Mouse (Mus musculus) kidney, embryonic 16.5 days (tissue): ENCODE results near the gene Ppp1r9a. TPM values are rescaled to one million over a fixed set of nuclear protein-coding genes. Genes with fewer than 3 reads are reported as not detected.

Experiments used
- ATAC-seq: fragments of 200-750 bp; cut with Nextera tagmentation; 2 replicates; pipeline ENCODE4 v1.8.0; 2017; ENCODE audit warnings: moderate TSS enrichment; ENCODE audit not compliant: low FRiP score, low TSS enrichment
- H3K27ac ChIP-seq: fragments of 300-500 bp; sonication (generic); 2 replicates; pipeline ENCODE4 v1.5.1; 2014; ENCODE audit warnings: low read length
- H3K27me3 ChIP-seq: fragments of 300-500 bp; sonication (generic); 2 replicates; pipeline ENCODE4 v1.6.1; 2014; ENCODE audit warnings: low read length, control low read depth, mixed read lengths; ENCODE audit not compliant: insufficient read depth
- H3K36me3 ChIP-seq: fragments of 300-500 bp; sonication (generic); 2 replicates; pipeline ENCODE4 v1.6.1; 2014; ENCODE audit warnings: low read length, control low read depth, mixed read lengths; ENCODE audit not compliant: insufficient read depth
- H3K4me1 ChIP-seq: fragments of 300-500 bp; sonication (generic); 2 replicates; pipeline ENCODE4 v1.6.1; 2014; ENCODE audit warnings: low read length, control low read depth, mixed read lengths; ENCODE audit not compliant: insufficient read depth
- H3K4me2 ChIP-seq: fragments of 300-500 bp; sonication (generic); replicated peaks from 2 replicates; pipeline ENCODE4 v1.6.1; 2014; ENCODE audit warnings: low read depth, low read length
- H3K4me3 ChIP-seq: fragments of 300-500 bp; sonication (generic); 2 replicates; pipeline ENCODE4 v1.5.1; 2014; ENCODE audit warnings: mild to moderate bottlenecking, low read length
- H3K9ac ChIP-seq: fragments of 300-500 bp; sonication (generic); replicated peaks from 2 replicates; pipeline ENCODE4 v1.6.1; 2014; ENCODE audit warnings: low read length
- H3K9me3 ChIP-seq: fragments of 300-500 bp; sonication (generic); 2 replicates; pipeline ENCODE4 v1.6.1; 2016; ENCODE audit warnings: low read length, control low read depth
- WGBS: fragments of 180-500 bp; shearing (Covaris S2); extraction: QIAGEN DNeasy Blood & Tissue Kit; methylation state at CpG from one replicate; pipeline ENCODE4 v1.1.7; 2014; 5-methylcytosine and 5-hydroxymethylcytosine counted together
- polyA plus RNA-seq: library from polyadenylated mRNA; unstranded; fragments of >200 nt; fragmentation: Nextera tagmentation; extraction: Ambion mirVana; gene quantifications from 2 replicates; pipeline ENCODE4 v1.2.1, GENCODE M21; 2015

The Ppp1r9a gene
- polyA plus RNA-seq, 1 experiment from 2014 or later, result 14.9 TPM

DNA sequence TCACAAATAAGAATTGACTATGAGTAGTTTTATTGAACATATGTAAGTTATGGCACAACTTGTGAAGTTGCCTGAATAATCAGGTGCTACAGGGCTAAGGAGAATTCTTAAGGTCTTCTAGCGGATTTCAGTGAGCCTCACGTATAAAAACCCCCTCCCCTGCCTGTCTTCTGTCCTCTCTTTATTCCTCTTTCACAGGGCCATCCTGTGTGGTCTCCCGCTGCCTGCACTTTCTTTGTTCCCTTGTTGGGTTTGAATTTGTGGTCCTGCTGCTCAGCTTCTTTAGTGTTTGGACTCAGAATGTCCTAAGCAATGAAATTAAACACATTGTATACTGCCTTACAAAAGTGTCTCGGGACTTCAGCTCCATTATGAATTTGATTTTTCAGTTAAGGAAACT, 110.1 kb downstream of the Ppp1r9a start:
- no peak for ATAC-seq
- H3K36me3 ChIP-seq, result no peaks in the 10 kb centered on the region
- no peak overlapping the region for H3K4me3 ChIP-seq
- H3K4me1 ChIP-seq, result peaks cover 33% of the 10 kb centered on the region
- H3K4me2 ChIP-seq, result no peak overlapping the region
- WGBS, result 76% methylated on average over 4 of the region's 4 CpGs
- H3K27me3 ChIP-seq, result no peaks in the 10 kb centered on the region
- no peaks in the 10 kb centered on the region for H3K9me3 ChIP-seq
- H3K9ac ChIP-seq, result no peak overlapping the region
- no peak overlapping the region for H3K27ac ChIP-seq

DNA sequence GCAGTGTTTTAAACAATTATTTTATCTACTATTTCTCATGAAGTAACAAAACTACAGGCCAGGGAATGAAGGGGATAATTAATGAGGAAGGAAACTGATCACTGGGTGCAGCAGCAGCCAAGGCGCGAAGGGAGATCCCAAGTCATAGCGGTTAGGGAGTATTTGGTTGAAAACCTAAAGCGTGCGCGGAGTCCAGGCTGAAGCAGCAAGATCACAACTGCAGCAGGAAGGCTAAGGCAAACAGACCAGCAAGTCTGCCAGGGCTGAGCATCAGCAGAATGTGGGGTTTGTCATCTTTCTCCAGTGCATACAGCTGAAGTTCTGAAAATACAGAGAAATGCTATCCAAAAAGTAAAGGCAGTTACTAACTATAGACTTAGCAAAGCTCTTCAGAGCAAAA, 111.8 kb downstream of the Ppp1r9a start:
- Histone ChIP-seq H3K9me3 (no peaks in the 10 kb centered on the region), H3K36me3 (no peaks in the 10 kb centered on the region), H3K4me1 (peaks cover 40% of the 10 kb centered on the region), H3K4me2 (no peak overlapping the region), H3K27ac (no peak overlapping the region), H3K4me3 (no peak overlapping the region), H3K9ac (no peak overlapping the region), H3K27me3 (no peaks in the 10 kb centered on the region)
- no peak for ATAC-seq
- 71% methylated on average over 6 of the region's 6 CpGs for WGBS

DNA sequence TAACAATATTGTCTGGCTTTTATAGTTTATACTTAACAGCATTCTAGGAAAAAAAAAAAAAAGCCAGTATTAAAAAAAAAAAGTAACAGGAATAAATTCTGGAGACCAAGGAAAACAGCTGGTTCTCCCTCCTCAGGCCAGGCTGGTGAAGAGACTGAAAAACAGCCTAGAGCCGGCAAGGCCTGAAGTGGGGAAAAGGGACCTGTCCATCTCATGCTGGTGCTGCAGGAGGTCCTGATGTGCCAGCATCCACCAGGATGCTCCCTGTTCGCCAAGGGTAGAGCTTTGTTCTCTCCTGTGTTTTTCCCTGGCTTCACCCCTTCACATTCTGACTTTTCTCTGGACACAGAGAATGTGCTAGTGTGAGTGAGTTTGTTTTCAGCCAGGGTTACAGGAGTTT, 112.5 kb downstream of the Ppp1r9a start:
- Histone ChIP-seq H3K9me3 (no peaks in the 10 kb centered on the region), H3K27ac (no peak overlapping the region), H3K27me3 (no peaks in the 10 kb centered on the region), H3K4me2 (no peak overlapping the region), H3K4me1 (peaks cover 43% of the 10 kb centered on the region), H3K36me3 (no peaks in the 10 kb centered on the region), H3K4me3 (no peak overlapping the region), H3K9ac (no peak overlapping the region)
- no peak for ATAC-seq
- WGBS, result 80% methylated on average over 2 of the region's 2 CpGs

DNA sequence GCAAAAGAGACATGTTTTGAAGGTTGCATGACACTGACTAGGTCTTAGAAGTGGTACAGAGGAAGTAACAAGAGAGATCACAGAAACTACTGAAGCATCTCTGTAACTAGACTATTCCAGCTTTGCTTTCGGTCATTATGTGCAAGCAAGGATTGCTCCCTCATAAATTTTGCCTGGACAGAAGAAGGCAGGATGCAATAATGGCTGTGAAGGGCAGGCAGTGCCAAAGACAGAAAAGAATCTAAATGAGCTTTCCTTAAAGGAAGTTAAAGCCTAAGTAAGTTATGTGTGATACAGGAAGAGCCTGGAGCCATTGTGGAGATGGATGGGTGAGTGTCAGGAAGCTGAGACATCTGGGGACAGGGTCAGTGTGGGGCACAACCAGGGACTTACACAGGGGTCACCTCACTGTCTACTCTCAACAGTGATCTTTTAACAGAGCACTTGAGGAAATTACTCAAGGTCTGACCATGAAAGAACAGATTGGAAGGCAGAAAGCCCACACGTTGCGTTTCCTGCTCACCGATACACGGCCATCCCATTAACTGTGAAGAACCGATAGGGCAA, 115.3 kb downstream of the Ppp1r9a start:
- ATAC-seq, result peak; percentile 78
- Histone ChIP-seq H3K27ac (peak overlapping the region; percentile 47), H3K36me3 (no peaks in the 10 kb centered on the region), H3K4me2 (no peak overlapping the region), H3K27me3 (no peaks in the 10 kb centered on the region), H3K9ac (no peak overlapping the region), H3K4me3 (no peak overlapping the region), H3K4me1 (peaks cover 36% of the 10 kb centered on the region), H3K9me3 (no peaks in the 10 kb centered on the region)
- WGBS, result 46% methylated on average over 6 of the region's 6 CpGs

DNA sequence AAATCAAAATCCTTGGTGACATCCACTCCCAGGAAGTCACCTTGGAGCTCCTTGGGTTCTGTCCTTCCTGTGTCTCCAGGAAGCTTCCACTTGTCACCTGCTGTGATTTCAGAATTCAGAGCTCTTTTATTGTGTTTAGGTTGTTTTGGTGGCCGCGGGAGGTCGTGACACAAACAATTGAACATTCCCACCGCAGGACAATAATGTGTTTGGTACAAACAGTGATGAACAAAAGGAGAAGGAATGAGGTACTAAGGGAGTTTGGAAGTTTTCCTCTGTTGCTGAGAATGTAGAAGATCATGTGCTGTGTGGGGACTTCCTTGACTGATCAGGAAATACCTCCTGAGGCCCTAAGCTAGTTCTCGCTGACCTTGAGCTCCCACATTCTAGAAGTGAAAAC, 116.5 kb downstream of the Ppp1r9a start:
- no peaks in the 10 kb centered on the region for H3K27me3 ChIP-seq
- H3K9ac ChIP-seq, result no peak overlapping the region
- H3K27ac ChIP-seq, result no peak overlapping the region
- H3K4me3 ChIP-seq, result no peak overlapping the region
- peaks cover 31% of the 10 kb centered on the region for H3K4me1 ChIP-seq
- ATAC-seq, result no peak
- H3K36me3 ChIP-seq, result no peaks in the 10 kb centered on the region
- no peaks in the 10 kb centered on the region for H3K9me3 ChIP-seq
- 50% methylated on average over 5 of the region's 5 CpGs for WGBS
- H3K4me2 ChIP-seq, result no peak overlapping the region

GRCm38 (mm10) chr6:5019969-5020368, 117.3 kb downstream of the Ppp1r9a start:
- no peak for ATAC-seq
- no peaks in the 10 kb centered on the region for H3K9me3 ChIP-seq
- no peak overlapping the region for H3K4me3 ChIP-seq
- no peaks in the 10 kb centered on the region for H3K27me3 ChIP-seq
- H3K27ac ChIP-seq, result no peak overlapping the region
- H3K4me2 ChIP-seq, result no peak overlapping the region
- no peaks in the 10 kb centered on the region for H3K36me3 ChIP-seq
- peaks cover 28% of the 10 kb centered on the region for H3K4me1 ChIP-seq
- WGBS, result 91% methylated on average over 2 of the region's 2 CpGs
- no peak overlapping the region for H3K9ac ChIP-seq

GRCm38 (mm10) chr6:5020510-5020909, 117.8 kb downstream of the Ppp1r9a start:
- H3K27ac ChIP-seq, result no peak overlapping the region
- ATAC-seq, result no peak
- WGBS, result 92% methylated on average over 1 of the region's 1 CpGs
- H3K9ac ChIP-seq, result no peak overlapping the region
- peaks cover 28% of the 10 kb centered on the region for H3K4me1 ChIP-seq
- no peaks in the 10 kb centered on the region for H3K36me3 ChIP-seq
- no peak overlapping the region for H3K4me2 ChIP-seq
- no peak overlapping the region for H3K4me3 ChIP-seq
- H3K9me3 ChIP-seq, result no peaks in the 10 kb centered on the region
- no peaks in the 10 kb centered on the region for H3K27me3 ChIP-seq

GRCm38 (mm10) chr6:5022677-5023076, 120.0 kb downstream of the Ppp1r9a start:
- Histone ChIP-seq H3K27me3 (0 out of 2 replicates have a peak, but pooled peaks cover 2% of the 10 kb centered on the region), H3K36me3 (no peaks in the 10 kb centered on the region), H3K4me3 (no peak overlapping the region), H3K27ac (no peak overlapping the region), H3K9ac (no peak overlapping the region), H3K9me3 (no peaks in the 10 kb centered on the region), H3K4me1 (peaks cover 24% of the 10 kb centered on the region), H3K4me2 (no peak overlapping the region)
- WGBS, result 32% methylated on average over 5 of the region's 5 CpGs
- ATAC-seq, result no peak

DNA sequence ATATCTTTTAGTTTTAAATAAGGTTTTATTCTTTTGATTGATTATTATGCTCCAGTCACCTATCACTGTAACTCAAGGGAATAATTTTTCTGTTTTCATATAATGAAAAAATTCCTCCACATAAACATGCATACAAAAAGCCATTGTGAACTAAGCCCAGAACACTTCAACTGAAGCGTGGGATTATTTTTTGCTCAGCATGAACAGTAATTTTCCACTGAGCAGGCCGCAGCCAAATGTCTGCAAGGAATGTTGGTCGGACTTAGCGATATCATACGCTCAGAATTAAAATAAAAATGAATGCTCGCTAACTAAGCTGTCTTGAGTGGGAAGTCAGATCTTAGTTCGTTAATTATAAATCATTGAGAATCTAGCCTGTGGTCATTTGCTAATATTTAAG, 122.2 kb downstream of the Ppp1r9a start:
- peaks cover 27% of the 10 kb centered on the region for H3K4me1 ChIP-seq
- 83% methylated on average over 7 of the region's 7 CpGs for WGBS
- no peak for ATAC-seq
- H3K4me2 ChIP-seq, result no peak overlapping the region
- 0 out of 2 replicates have a peak, but pooled peaks cover 2% of the 10 kb centered on the region for H3K27me3 ChIP-seq
- H3K27ac ChIP-seq, result no peak overlapping the region
- no peaks in the 10 kb centered on the region for H3K9me3 ChIP-seq
- H3K36me3 ChIP-seq, result no peaks in the 10 kb centered on the region
- H3K9ac ChIP-seq, result no peak overlapping the region
- H3K4me3 ChIP-seq, result no peak overlapping the region

GRCm38 (mm10) chr6:5026772-5027171, 124.1 kb downstream of the Ppp1r9a start:
- H3K27me3 ChIP-seq, result 0 out of 2 replicates have a peak, but pooled peaks cover 2% of the 10 kb centered on the region
- no peak overlapping the region for H3K9ac ChIP-seq
- H3K36me3 ChIP-seq, result no peaks in the 10 kb centered on the region
- no peak overlapping the region for H3K4me3 ChIP-seq
- peaks cover 29% of the 10 kb centered on the region for H3K4me1 ChIP-seq
- H3K4me2 ChIP-seq, result no peak overlapping the region
- WGBS, result 83% methylated on average over 3 of the region's 3 CpGs
- no peaks in the 10 kb centered on the region for H3K9me3 ChIP-seq
- ATAC-seq, result no peak
- no peak overlapping the region for H3K27ac ChIP-seq
